Mouse (Mus musculus): ENCODE results near the gene 2310033P09Rik.

2310033P09Rik gene

GRCm38 (mm10) chr11:59239428-59239785 lies 31.3 kb downstream of the 2310033P09Rik start:
- ChIA-PET POLR2A (interaction anchor here in 3 of 4 experiments (0.6 to 2.6 kb wide), 15 partner anchors 10 to 244 kb away, joined by 3 to 9 read pairs (median 5); partner anchors contain the start of genes Arf1 (in 1 of the 3), Wnt3a (in 1 of the 3) and Zfp867 (in 1 of the 3)), CTCF (interaction anchor here (0.5 to 4.5 kb wide), 41 partner anchors 9 to 369 kb away, joined by 3 to 53 read pairs (median 5); partner anchors contain the start of genes Wnt3a (in 2 of the 4) and Wnt9a (in 1 of the 4))

- ChIA-PET POLR2A (interaction anchor here in 3 of 4 experiments (1.0 to 2.6 kb wide), 7 partner anchors 9 to 58 kb away, joined by 3 to 9 read pairs (median 5); partner anchors contain the start of gene Arf1 (in 1 of the 3)), CTCF (interaction anchor here (0.5 to 4.5 kb wide), 25 partner anchors 9 to 368 kb away, joined by 3 to 53 read pairs (median 6); partner anchors contain the start of genes Wnt3a (in 2 of the 4) and Wnt9a (in 1 of the 4))
These were observed 31.7 kb downstream of the 2310033P09Rik start for GRCm38 (mm10) chr11:59239796-59240195.

GRCm38 (mm10) chr11:59241841-59242240 lies 33.7 kb downstream of the 2310033P09Rik start:
- POLR2A ChIA-PET = interaction anchor here in 3 of 4 experiments (0.6 to 1.3 kb wide), 6 partner anchors 9 to 61 kb away, joined by 3 to 4 read pairs (median 3); no protein-coding TSS in a partner anchor
- CTCF ChIA-PET = interaction anchor here in 3 of 4 experiments (0.6 to 1.7 kb wide), 4 partner anchors 11 to 241 kb away, joined by 3 to 6 read pairs (median 4); no protein-coding TSS in a partner anchor

GRCm38 (mm10) chr11:59243856-59244255 lies 35.7 kb downstream of the 2310033P09Rik start:
- CTCF ChIA-PET = interaction anchor here (0.5 to 1.2 kb wide), 8 partner anchors 12 to 338 kb away, joined by 3 to 6 read pairs (median 3); no protein-coding TSS in a partner anchor
- POLR2A ChIA-PET = interaction anchor here in 3 of 4 experiments (0.6 to 1.7 kb wide), 7 partner anchors 13 to 363 kb away, joined by 3 to 6 read pairs (median 3); partner anchors contain the start of gene Arf1 (in 1 of the 3)

- ChIA-PET POLR2A (interaction anchor here (0.7 to 1.9 kb wide), 5 partner anchors 11 to 293 kb away, joined by 3 to 7 read pairs (median 3); partner anchors contain the start of genes Arf1 (in 1 of the 4) and Wnt9a (in 1 of the 4)), CTCF (interaction anchor here in 3 of 4 experiments (0.6 to 1.7 kb wide), 3 partner anchors 9 to 127 kb away, joined by 3 to 6 read pairs (median 3); partner anchors contain the start of gene Prss38 (in 1 of the 3))
These were observed 40.0 kb downstream of the 2310033P09Rik start for GRCm38 (mm10) chr11:59248101-59248500.

- ChIA-PET POLR2A (interaction anchor here in 2 of 4 experiments (0.8 to 2.0 kb wide), 5 partner anchors 10 to 31 kb away, joined by 3 to 10 read pairs (median 4); partner anchors contain the start of gene Wnt3a (in 1 of the 2)), CTCF (no interaction called here)
These were observed 51.5 kb downstream of the 2310033P09Rik start for GRCm38 (mm10) chr11:59259647-59260046.

Measured in embryonic stem cell, embryonic (primary cell).